Mouse (Mus musculus): ENCODE data around the gene Naga. TPM values are rescaled to one million over a fixed set of nuclear protein-coding genes. Genes with fewer than 3 reads are reported as not detected.

The Naga gene
- polyA plus RNA-seq, 1 experiment: 80.2 TPM

DNA sequence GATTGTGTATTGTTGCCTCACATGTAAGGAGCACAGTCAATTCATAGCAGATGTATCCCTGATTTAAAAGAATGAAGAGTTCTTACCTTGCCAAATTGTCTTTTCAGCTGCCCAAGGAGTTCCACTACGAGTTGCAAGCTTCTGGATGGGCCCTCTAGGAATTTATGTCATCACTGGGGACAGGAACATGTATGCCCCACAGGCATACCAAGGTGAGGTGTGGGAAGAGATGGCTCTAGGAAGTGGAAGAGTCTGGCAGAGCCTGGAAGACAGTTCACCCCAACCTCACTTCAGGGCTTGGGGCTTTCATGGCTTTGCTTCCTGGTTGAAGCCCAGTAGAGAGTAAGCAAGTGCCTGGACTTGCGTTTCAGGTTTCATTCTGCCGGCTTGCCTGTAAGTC lies 30.3 kb downstream of the Naga start:
- no peak for TF ChIP-seq GATA1 (IDR thresholded peaks at IDR 0.05; ENCODE audit: low read length)

DNA sequence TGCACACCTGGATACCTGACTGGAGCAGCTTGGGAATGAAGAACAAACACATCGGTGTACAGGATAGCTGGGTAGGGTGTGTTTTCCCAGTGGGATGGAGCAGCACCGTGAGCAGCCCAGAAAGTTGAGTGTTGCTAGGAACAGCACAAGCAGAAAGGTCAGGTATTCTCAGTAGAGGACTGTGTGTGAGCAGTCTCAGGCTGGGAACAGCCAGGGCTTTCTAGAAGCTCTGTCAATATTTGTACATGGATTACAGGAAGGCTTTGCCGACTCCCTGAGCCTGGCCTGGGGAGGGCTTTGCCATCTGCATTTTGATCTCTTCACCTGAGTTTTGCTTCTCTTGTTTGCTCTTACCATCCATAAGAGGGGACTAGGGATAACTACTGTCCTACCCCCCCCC lies 31.6 kb downstream of the Naga start:
- TF ChIP-seq GATA1 (IDR thresholded peaks at IDR 0.05; ENCODE audit: low read length): no peak

DNA sequence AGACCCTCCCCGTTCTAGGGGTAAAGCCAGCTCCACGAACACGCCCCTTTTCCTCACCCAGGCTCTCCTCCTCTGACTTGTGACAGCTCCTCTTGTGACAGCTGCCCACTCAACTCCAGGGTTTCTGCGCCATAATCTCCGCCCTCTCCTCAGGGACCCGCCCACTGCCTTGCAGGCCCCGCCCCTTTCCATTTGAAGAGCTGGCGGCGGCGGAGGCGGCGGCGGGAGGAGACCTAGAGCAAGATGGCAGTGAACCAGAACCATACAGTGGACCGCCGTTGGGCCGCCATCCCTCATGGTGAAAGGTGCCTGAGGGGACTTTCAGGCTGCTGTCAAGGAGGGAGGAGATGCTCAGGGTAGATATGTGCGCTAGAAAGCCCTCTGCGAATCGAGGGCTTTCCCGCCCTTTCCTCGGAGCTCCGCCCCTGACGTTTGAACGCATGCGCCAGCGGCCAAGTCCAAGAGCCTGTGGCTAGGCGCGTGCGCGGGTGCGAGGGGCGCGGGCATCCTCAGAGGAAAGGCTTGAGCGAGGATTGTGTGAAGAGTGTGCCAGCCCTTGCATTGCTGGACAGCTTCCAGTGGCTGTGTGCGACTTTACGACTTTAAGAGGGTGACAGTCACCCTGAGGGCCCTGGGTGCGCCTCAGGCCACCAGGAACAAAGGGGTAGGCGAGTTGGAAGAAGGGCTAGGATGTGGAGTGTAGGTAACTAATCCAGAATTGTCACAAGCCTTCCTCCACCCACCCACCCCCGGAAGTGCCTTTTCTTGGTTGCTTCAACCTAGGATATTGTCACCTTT lies 39.8 kb downstream of the Naga start, which contains the start of gene Wbp2nl:
TSS of gene Wbp2nl (plus strand) at position 191 of the 798 bp plus-strand sequence.
- TF ChIP-seq GATA1 (IDR thresholded peaks at IDR 0.05; ENCODE audit: low read length): no peak

- TF ChIP-seq GATA1 (IDR thresholded peaks at IDR 0.05; ENCODE audit: low read length): no peak
These were observed 44.7 kb downstream of the Naga start for GRCm38 (mm10) chr15:82294059-82294458.

GRCm38 (mm10) chr15:82293271-82293711 lies 45.4 kb downstream of the Naga start:
- TF ChIP-seq GATA1 (IDR thresholded peaks at IDR 0.05; ENCODE audit: low read length): no peak

DNA sequence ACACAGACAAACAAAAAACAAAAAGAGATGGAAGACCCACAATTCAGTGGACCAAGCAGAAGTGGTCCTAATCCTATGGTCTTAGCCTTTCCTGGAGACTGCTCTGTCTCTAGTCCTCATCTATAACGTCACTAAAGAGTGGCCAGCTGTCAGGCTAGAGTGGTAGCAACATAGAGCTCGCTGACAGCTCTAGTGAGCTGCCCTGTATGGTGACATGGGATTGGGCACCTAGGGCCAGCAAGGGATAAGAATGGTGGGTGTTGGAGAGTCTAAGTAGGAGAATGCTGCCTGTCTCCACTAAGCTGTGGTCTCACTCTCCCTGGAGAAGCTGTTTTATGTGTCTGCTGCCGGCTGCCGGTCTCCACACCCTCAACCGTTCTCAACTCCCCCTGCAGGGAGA lies 45.9 kb downstream of the Naga start:
- no peak for TF ChIP-seq GATA1 (IDR thresholded peaks at IDR 0.05; ENCODE audit: low read length)

GRCm38 (mm10) chr15:82290252-82290651 lies 48.5 kb downstream of the Naga start:
- no peak for TF ChIP-seq GATA1 (IDR thresholded peaks at IDR 0.05; ENCODE audit: low read length)

DNA sequence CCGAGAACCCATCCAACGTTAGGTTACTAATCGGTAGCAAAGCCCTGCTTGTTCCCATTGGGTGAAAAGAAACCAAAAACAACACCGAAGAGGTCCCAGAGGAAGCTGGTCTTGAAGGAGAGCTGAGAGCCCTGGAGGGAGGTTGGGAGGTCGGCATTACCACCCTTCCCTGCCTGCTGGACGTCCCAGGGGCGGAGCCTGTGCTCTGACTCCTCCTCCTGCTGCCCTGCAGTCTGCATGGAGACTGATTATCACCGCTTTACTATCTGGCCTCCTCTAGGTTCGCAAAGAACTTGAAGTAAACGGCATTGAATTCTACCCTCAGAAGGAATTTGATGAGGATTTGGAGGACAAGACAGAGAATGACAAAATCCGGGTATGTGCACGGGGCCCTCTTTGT lies 52.6 kb downstream of the Naga start:
- TF ChIP-seq GATA1 (IDR thresholded peaks at IDR 0.05; ENCODE audit: low read length): no peak

DNA sequence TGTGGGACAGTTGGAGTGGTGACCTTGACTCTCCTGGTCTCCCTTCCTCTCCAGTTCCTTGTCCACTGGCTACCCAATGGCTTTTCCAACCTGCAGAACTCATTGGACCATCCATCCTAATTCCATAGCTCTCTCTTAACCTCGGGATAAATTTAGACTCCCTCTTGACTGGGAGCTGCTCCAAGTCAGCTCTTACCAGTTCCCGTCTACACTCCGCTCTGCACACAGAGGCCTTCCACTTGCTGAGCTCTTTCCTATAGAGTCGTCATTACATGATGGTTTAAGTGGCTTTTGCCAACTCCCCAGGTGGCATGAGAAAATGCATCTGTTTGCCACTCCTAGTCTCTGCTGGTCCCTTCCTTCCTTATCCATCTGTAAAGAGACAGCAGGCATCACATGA lies 58.1 kb downstream of the Naga start:
- TF ChIP-seq GATA1 (IDR thresholded peaks at IDR 0.05; ENCODE audit: low read length): no peak

Other genes starting within 250 kb of the Naga start
- gene Ccdc134, start 211.0 kb downstream of the Naga start, polyA plus RNA-seq (2012): 3.7 and 11.2 TPM in 2 replicates
- gene Srebf2, start 191.7 kb downstream of the Naga start, polyA plus RNA-seq (2012): 533 and 536 TPM in 2 replicates
- gene Shisa8, start 126.1 kb downstream of the Naga start, polyA plus RNA-seq (2012): not detected in 2 replicates
- gene Tnfrsf13c, start 114.6 kb downstream of the Naga start, polyA plus RNA-seq (2012): 0.81 and 1.5 TPM in 2 replicates
- gene Cenpm, start 94.2 kb downstream of the Naga start, polyA plus RNA-seq (2012): 177 and 187 TPM in 2 replicates
- gene 1500009C09Rik, start 86.5 kb downstream of the Naga start, polyA plus RNA-seq (2012): not detected in 2 replicates
- gene Sept3, start 64.0 kb downstream of the Naga start, polyA plus RNA-seq (2012): not detected in 2 replicates
- gene Wbp2nl, start 40.0 kb downstream of the Naga start, polyA plus RNA-seq (2012): not detected in 2 replicates
- gene Pheta2, start within 50 bp of the Naga start, polyA plus RNA-seq (2012): 14.1 and 19.9 TPM in 2 replicates
- gene Smdt1, start within 50 bp of the Naga start, polyA plus RNA-seq (2012): 111 and 132 TPM in 2 replicates
- gene Ndufa6, start 15.4 kb upstream of the Naga start, polyA plus RNA-seq (2012): 293 and 322 TPM in 2 replicates
- gene Cyp2d22, start 41.3 kb upstream of the Naga start, polyA plus RNA-seq (2012): 0.10 TPM in 1 of 2 replicates, not detected in the other
- not detected in 2 replicates for gene Cyp2d11, start 55.1 kb upstream of the Naga start, polyA plus RNA-seq (2012)
- not detected in 2 replicates for gene Cyp2d10, start 68.3 kb upstream of the Naga start, polyA plus RNA-seq (2012)
- gene Cyp2d9, start 94.5 kb upstream of the Naga start, polyA plus RNA-seq (2012): not detected in 2 replicates
- gene Cyp2d12, start 216.1 kb upstream of the Naga start, polyA plus RNA-seq (2012): not detected in 2 replicates

Measured in G1E-ER4 (cell line).